Mouse (Mus musculus): Measurements from ENCODE around the gene Mettl18. TPM values are rescaled to one million over a fixed set of nuclear protein-coding genes. Genes with fewer than 3 reads are reported as not detected.
A peak's percentile ranks its signal among the peaks of the same experiment; 100 is the strongest.

The Mettl18 gene
- polyA plus RNA-seq, 1 experiment = 0.74 TPM

DNA sequence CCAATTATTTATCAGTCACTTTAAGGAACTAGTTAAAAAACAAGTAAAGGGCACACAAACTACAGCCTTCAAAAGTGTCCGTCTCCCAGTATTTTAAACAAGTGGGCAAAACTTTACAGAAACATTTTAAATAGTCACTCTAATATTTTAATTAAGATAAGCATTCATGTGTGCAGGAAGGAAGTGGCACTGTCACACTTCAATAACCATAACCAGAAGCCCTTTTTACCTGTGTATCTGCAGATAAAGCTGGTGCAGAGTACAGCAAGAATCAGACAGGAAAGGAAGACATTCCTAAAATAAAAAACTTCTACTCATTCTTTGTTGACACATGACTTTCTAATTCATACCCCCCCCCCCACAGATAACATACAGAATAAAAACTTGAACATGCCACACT lies 18.2 kb upstream of the Mettl18 start:
- Histone ChIP-seq H3K36me3 (ENCODE audit: control insufficient read depth, insufficient read depth, low read length) (no peaks in the 10 kb centered on the region), H3K4me1 (ENCODE audit: control insufficient read depth, insufficient read depth, insufficient read length) (no peaks in the 10 kb centered on the region; the same call in 1 of the 2 replicates), H3K27me3 (ENCODE audit: control insufficient read depth, insufficient read depth, low read length) (no peaks in the 10 kb centered on the region), H3K27ac (ENCODE audit: insufficient read depth, low read length) (no peak overlapping the region), H3K4me3 (ENCODE audit: extremely low read depth, insufficient read depth, insufficient read length) (no peak overlapping the region)
- no peak for DNase-seq (ENCODE audit: low read depth in 1 of 2, low spot score in 2 of 2)
- 69% methylated on average over 1 of the region's 1 CpGs for WGBS
- TF ChIP-seq POLR2A (IDR thresholded peaks at IDR 0.05; ENCODE audit: low read depth, low read length) (no peak), CTCF (IDR thresholded peaks at IDR 0.05; ENCODE audit: extremely low read depth, insufficient read depth, insufficient read length, insufficient replicate concordance) (no peak)

DNA sequence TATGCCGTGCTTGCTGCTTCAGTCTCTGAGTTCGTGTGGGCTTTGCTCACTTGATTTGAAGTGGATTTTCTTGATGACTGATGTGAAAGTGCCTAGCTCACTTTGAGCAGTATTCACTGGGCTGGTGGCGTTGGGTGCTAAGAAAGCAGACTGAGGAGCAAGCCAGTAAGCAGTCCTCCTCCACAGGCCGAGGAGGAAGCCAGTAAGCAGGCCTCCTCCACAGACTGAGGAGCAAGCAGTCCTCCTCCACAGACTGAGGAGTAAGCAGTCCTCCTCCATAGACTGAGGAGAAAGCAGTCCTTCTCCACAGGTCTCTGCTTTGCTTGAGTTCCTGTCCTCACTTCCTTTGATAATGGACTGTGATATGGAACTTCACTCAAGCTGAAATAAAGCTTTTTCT lies 2.3 kb upstream of the Mettl18 start:
- DNase-seq (ENCODE audit: low read depth in 1 of 2, low spot score in 2 of 2) = no peak
- 89% methylated on average over 4 of the region's 4 CpGs for WGBS
- no peak for TF ChIP-seq CTCF (IDR thresholded peaks at IDR 0.05; ENCODE audit: extremely low read depth, insufficient read depth, insufficient read length, insufficient replicate concordance)
- no peak for TF ChIP-seq POLR2A (IDR thresholded peaks at IDR 0.05; ENCODE audit: low read depth, low read length)
- peaks cover 2% of the 10 kb centered on the region; the same call in 1 of the 2 replicates for H3K36me3 ChIP-seq (ENCODE audit: control insufficient read depth, insufficient read depth, low read length)
- H3K4me1 ChIP-seq (ENCODE audit: control insufficient read depth, insufficient read depth, insufficient read length) = no peaks in the 10 kb centered on the region
- no peak overlapping the region for H3K4me3 ChIP-seq (ENCODE audit: extremely low read depth, insufficient read depth, insufficient read length)
- no peaks in the 10 kb centered on the region for H3K27me3 ChIP-seq (ENCODE audit: control insufficient read depth, insufficient read depth, low read length)
- no peak overlapping the region for H3K27ac ChIP-seq (ENCODE audit: insufficient read depth, low read length)

DNA sequence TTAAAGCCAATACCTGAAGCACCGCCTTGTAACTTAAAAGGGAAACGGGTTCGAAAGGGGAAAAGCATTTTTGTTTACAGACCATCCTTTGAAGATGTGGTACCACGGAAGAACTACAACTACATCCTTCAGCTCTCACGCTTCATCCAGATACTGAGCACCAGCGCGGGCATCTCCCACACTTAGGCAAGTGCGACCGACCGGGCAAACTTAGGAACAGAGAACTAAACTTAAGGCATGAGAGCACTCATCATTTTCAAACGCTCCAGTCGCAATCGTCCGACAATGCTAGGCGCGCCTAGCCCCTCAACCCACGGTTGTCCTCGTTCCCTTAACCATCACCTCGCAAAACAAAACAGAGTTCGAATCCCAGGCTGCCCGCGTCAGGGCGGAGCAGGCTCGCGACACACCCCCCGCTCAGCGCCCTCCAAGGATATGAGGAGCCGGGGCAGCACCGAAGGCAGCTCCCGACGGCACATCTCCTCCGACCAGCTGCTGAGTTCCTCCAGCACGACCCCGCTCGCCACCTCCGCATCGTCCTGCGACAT lies 442 bp upstream of the Mettl18 start:
- Histone ChIP-seq H3K4me3 (ENCODE audit: extremely low read depth, insufficient read depth, insufficient read length) (peak overlapping the region; percentile 86), H3K27me3 (ENCODE audit: control insufficient read depth, insufficient read depth, low read length) (no peaks in the 10 kb centered on the region), H3K36me3 (ENCODE audit: control insufficient read depth, insufficient read depth, low read length) (peaks cover 2% of the 10 kb centered on the region; the same call in 1 of the 2 replicates), H3K4me1 (ENCODE audit: control insufficient read depth, insufficient read depth, insufficient read length) (no peaks in the 10 kb centered on the region), H3K27ac (ENCODE audit: insufficient read depth, low read length) (no peak overlapping the region)
- no peak for DNase-seq (ENCODE audit: low read depth in 1 of 2, low spot score in 2 of 2)
- WGBS = under 1% methylated on average over 38 of the region's 38 CpGs
- no peak for TF ChIP-seq CTCF (IDR thresholded peaks at IDR 0.05; ENCODE audit: extremely low read depth, insufficient read depth, insufficient read length, insufficient replicate concordance)
- TF ChIP-seq POLR2A (IDR thresholded peaks at IDR 0.05; ENCODE audit: low read depth, low read length) = no peak

DNA sequence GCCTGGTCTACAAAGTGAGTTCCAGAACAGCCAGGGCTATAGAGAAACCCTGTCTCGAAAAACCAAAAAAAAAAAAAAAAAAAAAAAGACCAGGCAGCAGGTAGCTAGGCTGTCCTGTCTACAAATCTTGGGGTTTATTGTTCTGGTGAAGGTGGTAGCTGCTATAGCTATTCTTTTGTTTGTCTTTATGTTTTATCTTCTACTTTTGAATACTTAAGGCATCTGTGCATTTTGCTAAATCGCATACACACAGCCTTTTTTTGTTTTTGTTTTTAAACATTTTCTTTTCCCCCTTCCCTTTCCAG lies 872 bp downstream of the Mettl18 start:
- no peaks in the 10 kb centered on the region for H3K4me1 ChIP-seq (ENCODE audit: control insufficient read depth, insufficient read depth, insufficient read length)
- WGBS = 45% methylated on average over 2 of the region's 2 CpGs
- peaks cover 2% of the 10 kb centered on the region; the same call in 1 of the 2 replicates for H3K36me3 ChIP-seq (ENCODE audit: control insufficient read depth, insufficient read depth, low read length)
- no peaks in the 10 kb centered on the region for H3K27me3 ChIP-seq (ENCODE audit: control insufficient read depth, insufficient read depth, low read length)
- DNase-seq (ENCODE audit: low read depth in 1 of 2, low spot score in 2 of 2) = no peak
- no peak for TF ChIP-seq POLR2A (IDR thresholded peaks at IDR 0.05; ENCODE audit: low read depth, low read length)
- no peak for TF ChIP-seq CTCF (IDR thresholded peaks at IDR 0.05; ENCODE audit: extremely low read depth, insufficient read depth, insufficient read length, insufficient replicate concordance)
- H3K4me3 ChIP-seq (ENCODE audit: extremely low read depth, insufficient read depth, insufficient read length) = peak overlapping the region; percentile 86; the same call in 1 of the 2 replicates
- no peak overlapping the region for H3K27ac ChIP-seq (ENCODE audit: insufficient read depth, low read length)

DNA sequence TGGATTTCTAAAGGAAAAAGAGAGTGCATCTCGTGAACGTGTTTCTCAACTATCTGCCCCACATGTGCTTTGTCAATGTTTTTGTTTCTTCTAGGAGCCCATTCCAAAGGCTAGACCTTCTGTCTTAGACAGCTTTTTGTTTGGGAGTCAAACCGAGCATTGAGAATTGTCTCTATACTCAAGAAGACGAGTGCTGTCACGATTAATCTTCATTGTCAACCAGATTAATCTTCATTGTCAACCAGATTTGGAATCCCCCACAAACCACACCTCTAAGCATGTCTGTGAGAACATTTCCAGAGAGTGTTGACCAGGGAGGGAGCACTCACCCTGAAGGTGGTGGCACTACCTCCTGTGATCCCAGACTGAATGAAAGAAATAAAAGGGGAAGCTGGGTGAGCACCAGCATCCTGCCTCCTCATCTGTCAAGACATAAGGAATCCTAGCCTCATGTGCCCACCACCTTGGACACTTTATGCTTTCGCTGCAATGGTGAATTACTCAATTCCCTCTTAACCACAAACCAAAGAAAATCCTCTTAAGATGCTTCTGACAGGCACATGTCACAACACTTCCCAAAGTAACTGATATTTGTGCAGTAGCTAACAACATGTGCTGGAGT lies 7.3 kb downstream of the Mettl18 start:
- no peak for DNase-seq (ENCODE audit: low read depth in 1 of 2, low spot score in 2 of 2)
- Histone ChIP-seq H3K4me1 (ENCODE audit: control insufficient read depth, insufficient read depth, insufficient read length) (no peaks in the 10 kb centered on the region), H3K36me3 (ENCODE audit: control insufficient read depth, insufficient read depth, low read length) (no peaks in the 10 kb centered on the region), H3K4me3 (ENCODE audit: extremely low read depth, insufficient read depth, insufficient read length) (no peak overlapping the region), H3K27ac (ENCODE audit: insufficient read depth, low read length) (no peak overlapping the region), H3K27me3 (ENCODE audit: control insufficient read depth, insufficient read depth, low read length) (no peaks in the 10 kb centered on the region)
- TF ChIP-seq CTCF (IDR thresholded peaks at IDR 0.05; ENCODE audit: extremely low read depth, insufficient read depth, insufficient read length, insufficient replicate concordance) (no peak), POLR2A (IDR thresholded peaks at IDR 0.05; ENCODE audit: low read depth, low read length) (no peak)
- 81% methylated on average over 6 of the region's 6 CpGs for WGBS

DNA sequence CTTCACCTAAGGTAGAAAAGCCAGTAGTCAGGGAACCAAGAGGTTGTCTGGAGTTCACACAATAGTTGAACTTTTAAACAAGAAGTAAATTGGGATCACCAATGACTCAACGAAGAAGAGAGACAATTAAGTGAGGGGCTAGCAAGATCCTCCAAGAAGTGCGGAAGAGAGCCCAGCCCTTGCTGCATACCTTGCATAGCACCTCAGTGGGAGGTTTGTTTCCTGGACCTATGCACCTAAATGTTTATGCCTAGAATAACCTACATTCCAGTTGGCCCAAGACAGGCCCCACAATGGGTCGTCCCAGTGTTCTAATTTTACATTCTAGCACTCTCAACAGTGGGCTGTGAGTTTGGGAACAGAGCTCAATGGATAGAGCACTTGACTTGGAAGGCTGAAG lies 9.6 kb downstream of the Mettl18 start:
- Histone ChIP-seq H3K27me3 (ENCODE audit: control insufficient read depth, insufficient read depth, low read length) (no peaks in the 10 kb centered on the region), H3K4me3 (ENCODE audit: extremely low read depth, insufficient read depth, insufficient read length) (no peak overlapping the region), H3K4me1 (ENCODE audit: control insufficient read depth, insufficient read depth, insufficient read length) (no peaks in the 10 kb centered on the region), H3K27ac (ENCODE audit: insufficient read depth, low read length) (no peak overlapping the region), H3K36me3 (ENCODE audit: control insufficient read depth, insufficient read depth, low read length) (no peaks in the 10 kb centered on the region)
- TF ChIP-seq POLR2A (IDR thresholded peaks at IDR 0.05; ENCODE audit: low read depth, low read length) = no peak
- no peak for TF ChIP-seq CTCF (IDR thresholded peaks at IDR 0.05; ENCODE audit: extremely low read depth, insufficient read depth, insufficient read length, insufficient replicate concordance)
- no peak for DNase-seq (ENCODE audit: low read depth in 1 of 2, low spot score in 2 of 2)
- WGBS = 87% methylated on average over 3 of the region's 3 CpGs

DNA sequence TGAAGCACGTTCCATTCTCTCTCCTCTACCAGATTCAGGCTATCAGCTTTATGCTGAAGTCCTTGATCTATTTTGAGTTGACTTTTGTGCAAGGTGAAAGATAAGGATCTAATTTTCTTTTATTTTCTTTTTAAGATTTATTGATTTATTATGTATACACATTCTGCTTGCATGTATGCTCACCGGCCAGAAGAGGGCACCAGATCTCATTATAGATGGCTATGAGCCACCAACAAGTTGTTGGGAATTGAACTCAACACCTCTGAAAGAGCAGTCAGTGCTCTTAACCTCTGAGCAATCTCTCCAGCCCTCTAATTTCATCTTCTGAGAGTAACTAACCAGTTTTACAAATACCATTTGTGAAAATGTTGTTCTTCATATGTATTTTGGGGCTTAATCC lies 14.5 kb downstream of the Mettl18 start:
- DNase-seq (ENCODE audit: low read depth in 1 of 2, low spot score in 2 of 2) = peak; percentile 22 to 42
- Histone ChIP-seq H3K27me3 (ENCODE audit: control insufficient read depth, insufficient read depth, low read length) (no peaks in the 10 kb centered on the region), H3K4me3 (ENCODE audit: extremely low read depth, insufficient read depth, insufficient read length) (no peak overlapping the region), H3K27ac (ENCODE audit: insufficient read depth, low read length) (no peak overlapping the region), H3K36me3 (ENCODE audit: control insufficient read depth, insufficient read depth, low read length) (no peaks in the 10 kb centered on the region), H3K4me1 (ENCODE audit: control insufficient read depth, insufficient read depth, insufficient read length) (no peaks in the 10 kb centered on the region)
- TF ChIP-seq POLR2A (IDR thresholded peaks at IDR 0.05; ENCODE audit: low read depth, low read length) = no peak
- peak; percentile 27; the same call in 1 of the 2 replicates for TF ChIP-seq CTCF (IDR thresholded peaks at IDR 0.05; ENCODE audit: extremely low read depth, insufficient read depth, insufficient read length, insufficient replicate concordance)
- WGBS = 38% methylated on average over 2 of the region's 2 CpGs

Data from spleen, adult 2 months (tissue).